Mouse (Mus musculus): ENCODE measurements around the gene Elavl1. TPM values are rescaled to one million over a fixed set of nuclear protein-coding genes. Genes with fewer than 3 reads are reported as not detected.

Elavl1 gene
- total RNA-seq, 4 experiments from 2014 or later = 66.3 to 74.7 (median 68.8) TPM

Other genes starting within 250 kb of the Elavl1 start
- under 1 TPM; 0.51 to 0.66 (median 0.62) TPM for gene Cd209f, start 219.6 kb downstream of the Elavl1 start, total RNA-seq (2022)
- under 1 TPM in 2 of 4 experiments, not detected in 2; 0.15 to 0.32 TPM for gene Cd209g, start 191.3 kb downstream of the Elavl1 start, total RNA-seq (2022)
- gene Evi5l, start 158.8 kb downstream of the Elavl1 start, total RNA-seq (2022) = 100 to 1,000 TPM; 100 to 112 (median 107) TPM
- gene Prr36, start 108.0 kb downstream of the Elavl1 start, total RNA-seq (2022) = 10 to 100 TPM; 34.4 to 40.8 (median 36.8) TPM
- gene Lrrc8e, start 98.6 kb downstream of the Elavl1 start, total RNA-seq (2022) = under 1 TPM in 1 of 4 experiments, not detected in 3; 0.09 TPM
- gene Map2k7, start 86.7 kb downstream of the Elavl1 start, total RNA-seq (2022) = 100 to 1,000 TPM in 3 of 4 experiments, 10 to 100 TPM in 1; 96.7 to 124 (median 103) TPM
- gene Gm49320, start 86.5 kb downstream of the Elavl1 start, total RNA-seq (2022) = 1 to 10 TPM in 3 of 4 experiments, under 1 TPM in 1; 0.13 to 1.8 (median 1.4) TPM
- gene Tgfbr3l, start 77.2 kb downstream of the Elavl1 start, total RNA-seq (2022) = 10 to 100 TPM in 3 of 4 experiments, 1 to 10 TPM in 1; 9.2 to 17.6 (median 12.5) TPM
- gene Snapc2, start 72.3 kb downstream of the Elavl1 start, total RNA-seq (2022) = 10 to 100 TPM; 36.2 to 40.5 (median 39.0) TPM
- gene Ctxn1, start 66.1 kb downstream of the Elavl1 start, total RNA-seq (2022) = 100 to 1,000 TPM; 515 to 546 (median 526) TPM
- gene Timm44, start 49.5 kb downstream of the Elavl1 start, total RNA-seq (2022) = 10 to 100 TPM; 62.8 to 72.5 (median 66.8) TPM
- gene Ccl25, start 203 bp downstream of the Elavl1 start, total RNA-seq (2022) = 10 to 100 TPM; 18.5 to 23.5 (median 21.9) TPM
- gene Cers4, start 167.6 kb upstream of the Elavl1 start, total RNA-seq (2022) = 10 to 100 TPM; 45.5 to 47.0 (median 46.5) TPM